Mouse (Mus musculus) liver, adult 2 months (tissue): ENCODE data around the gene Gm867.
A peak's percentile ranks its signal among the peaks of the same experiment; 100 is the strongest.

Source experiments
- CTCF ChIP-seq: fragments of 200-500 bp; IDR thresholded peaks from 2 replicates; pipeline ENCODE4 v1.5.1; 2011; ENCODE audit warnings: low read depth, low read length, control low read depth
- POLR2A ChIP-seq: fragments of 200-500 bp; IDR thresholded peaks from 2 replicates; pipeline ENCODE4 v1.6.1; 2011; ENCODE audit warnings: low read length, control low read depth; ENCODE audit not compliant: insufficient read depth; ENCODE audit errors: extremely low read depth

GRCm38 (mm10) chr10:75951424-75952050, 11.1 kb upstream of the Gm867 start:
- TF ChIP-seq CTCF (peak; percentile 37), POLR2A (no peak)
